Mouse (Mus musculus): ENCODE measurements around the gene Timm10.
"Not testable (repeated sequence)": the region's sequence is repeated elsewhere in the genome, so short reads cannot be mapped to it uniquely, and the experiment has no call there.

Gene Timm10

DNA sequence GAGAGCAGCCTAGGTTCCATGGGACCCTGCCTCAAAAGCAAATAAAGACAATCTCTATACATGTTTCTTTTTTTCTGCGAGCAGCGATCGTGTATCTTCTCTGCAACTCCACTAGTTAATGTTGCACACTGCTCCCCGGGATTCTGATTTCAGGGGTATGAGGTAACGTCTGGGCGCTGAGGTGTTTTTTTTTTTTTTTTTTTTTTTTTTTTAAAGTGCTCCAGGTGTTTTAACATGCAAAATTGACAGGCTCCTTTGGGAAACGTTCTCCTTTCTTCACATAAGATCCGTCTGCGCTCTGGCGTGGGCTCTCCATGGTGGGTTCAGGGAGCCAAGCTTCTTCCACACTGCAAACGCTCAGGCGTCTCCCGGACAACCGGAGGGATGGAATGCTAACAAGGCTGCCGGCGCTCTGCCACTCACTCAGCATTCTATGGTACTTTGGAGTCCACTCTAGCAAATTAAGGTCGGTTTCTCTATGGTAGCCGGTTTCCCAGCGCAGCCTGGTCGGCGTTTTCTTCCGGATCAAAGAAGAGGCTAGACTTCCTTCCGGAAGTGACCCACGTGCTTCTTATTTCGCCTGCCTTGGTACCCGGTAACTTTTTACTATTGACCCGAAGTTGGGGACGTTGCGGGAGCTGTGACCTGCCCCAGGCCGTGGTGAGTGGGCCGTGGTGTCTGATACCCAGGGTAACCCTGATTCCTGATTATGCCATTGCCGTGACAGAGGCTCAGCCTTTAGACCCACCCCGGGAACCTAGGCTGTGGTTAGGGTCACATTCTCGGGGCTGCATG lies at the start of gene Timm10:
Gene Timm10, plus strand, starts transcription at position 510 of the 795 bp plus-strand sequence.
- peak; percentile 95 for DNase-seq

GRCm38 (mm10) chr2:84777706-84778105 lies 49.1 kb upstream of the Timm10 start:
- DNase-seq: no peak

DNA sequence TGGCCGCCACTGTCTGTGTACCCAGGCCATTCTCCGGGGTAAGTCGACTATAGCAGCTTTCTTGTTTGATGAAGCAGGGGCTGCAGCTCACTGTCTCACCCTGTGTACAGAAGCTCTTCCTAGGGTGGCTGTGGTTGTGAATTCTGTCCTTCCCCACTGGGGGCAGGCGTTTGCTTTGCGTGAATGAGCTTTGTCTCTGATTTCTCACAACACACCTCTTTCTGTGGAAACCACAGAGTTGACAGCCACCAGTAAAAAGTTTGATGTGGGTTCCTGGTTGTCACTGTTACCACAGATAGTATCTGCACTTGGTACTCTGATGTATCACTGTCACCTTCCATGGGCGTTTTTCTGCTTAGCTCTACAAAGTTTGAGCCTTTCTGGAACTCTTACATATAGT lies 47.6 kb upstream of the Timm10 start:
- DNase-seq: no peak

DNA sequence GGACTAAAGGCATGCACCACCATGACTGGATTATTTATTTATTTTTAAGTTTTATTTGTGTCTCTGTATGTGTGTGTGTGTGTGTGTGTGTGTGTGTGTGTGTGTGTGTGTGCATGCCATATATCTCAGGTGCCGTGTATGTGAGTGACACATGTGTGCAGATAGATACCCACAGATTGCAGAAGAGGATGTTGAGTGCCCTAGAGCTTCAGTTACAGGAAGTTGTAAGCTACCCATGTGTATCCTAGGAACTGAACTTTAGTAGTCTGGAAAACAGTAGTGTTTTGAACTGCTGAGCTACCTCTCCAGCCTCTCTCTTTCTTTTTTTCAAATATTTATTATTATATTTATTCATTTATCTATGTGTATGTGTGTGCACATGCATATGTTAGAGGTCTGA lies 43.5 kb upstream of the Timm10 start:
- DNase-seq: no peak

DNA sequence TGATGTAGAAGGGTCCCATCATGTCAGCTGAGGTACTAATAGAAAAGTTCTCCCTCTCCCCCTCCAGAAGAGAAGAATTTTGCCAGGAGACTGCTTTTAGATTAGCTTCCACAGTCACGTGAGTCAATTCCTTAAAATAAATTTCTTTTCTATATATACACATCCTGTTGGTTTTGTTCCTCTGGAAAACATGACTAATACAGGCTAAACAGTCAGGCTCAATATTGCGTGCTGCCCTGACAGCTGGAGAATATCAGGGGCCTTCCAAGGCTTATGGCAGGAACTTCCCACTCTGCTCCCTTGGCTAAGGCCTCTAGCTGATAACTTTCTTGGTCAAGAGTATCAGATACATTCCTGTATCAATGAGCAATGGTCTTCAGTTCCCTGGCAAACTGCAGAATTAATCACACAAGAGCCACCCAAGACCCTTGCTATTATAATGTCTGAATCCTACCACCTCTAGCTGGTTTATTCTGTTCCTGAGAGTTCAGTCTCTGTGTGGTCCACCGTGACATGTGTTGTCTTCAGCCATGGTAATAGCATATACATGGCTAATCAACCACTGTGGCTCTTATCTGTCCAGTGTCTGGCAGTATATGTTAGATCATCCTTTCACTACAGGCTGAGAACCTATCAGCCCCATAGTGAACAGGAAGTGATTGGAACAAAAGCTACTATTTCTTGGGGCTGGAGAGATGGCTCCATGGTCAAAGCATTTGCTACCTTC lies 42.8 kb upstream of the Timm10 start:
- no peak for DNase-seq

GRCm38 (mm10) chr2:84788316-84788715 lies 38.5 kb upstream of the Timm10 start:
- DNase-seq: no peak

- no peak for DNase-seq
These were observed 36.4 kb upstream of the Timm10 start for GRCm38 (mm10) chr2:84790418-84790817.

GRCm38 (mm10) chr2:84792516-84792915 lies 34.3 kb upstream of the Timm10 start:
- DNase-seq: no peak

- no peak for DNase-seq
These were observed 33.6 kb upstream of the Timm10 start for GRCm38 (mm10) chr2:84793154-84793553.

DNA sequence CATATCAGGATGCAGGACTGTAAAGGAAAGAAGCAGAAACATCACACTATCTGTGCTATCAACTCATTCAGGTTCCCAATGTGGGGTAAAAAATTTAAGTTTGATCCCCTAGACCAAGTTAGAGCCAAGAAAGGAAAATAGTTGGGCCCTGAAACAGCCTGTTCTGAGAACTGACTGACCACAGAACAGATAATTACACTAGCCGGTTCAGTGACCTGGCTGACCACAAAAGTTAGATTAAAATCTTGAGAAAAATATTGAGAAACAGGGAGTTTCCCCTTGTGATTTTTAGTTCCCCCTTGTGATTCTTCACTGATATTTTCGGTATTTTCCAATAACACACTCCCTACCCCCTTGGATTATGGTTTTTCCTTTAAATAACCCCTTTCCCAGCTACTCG lies 32.9 kb upstream of the Timm10 start:
- no peak for DNase-seq

DNA sequence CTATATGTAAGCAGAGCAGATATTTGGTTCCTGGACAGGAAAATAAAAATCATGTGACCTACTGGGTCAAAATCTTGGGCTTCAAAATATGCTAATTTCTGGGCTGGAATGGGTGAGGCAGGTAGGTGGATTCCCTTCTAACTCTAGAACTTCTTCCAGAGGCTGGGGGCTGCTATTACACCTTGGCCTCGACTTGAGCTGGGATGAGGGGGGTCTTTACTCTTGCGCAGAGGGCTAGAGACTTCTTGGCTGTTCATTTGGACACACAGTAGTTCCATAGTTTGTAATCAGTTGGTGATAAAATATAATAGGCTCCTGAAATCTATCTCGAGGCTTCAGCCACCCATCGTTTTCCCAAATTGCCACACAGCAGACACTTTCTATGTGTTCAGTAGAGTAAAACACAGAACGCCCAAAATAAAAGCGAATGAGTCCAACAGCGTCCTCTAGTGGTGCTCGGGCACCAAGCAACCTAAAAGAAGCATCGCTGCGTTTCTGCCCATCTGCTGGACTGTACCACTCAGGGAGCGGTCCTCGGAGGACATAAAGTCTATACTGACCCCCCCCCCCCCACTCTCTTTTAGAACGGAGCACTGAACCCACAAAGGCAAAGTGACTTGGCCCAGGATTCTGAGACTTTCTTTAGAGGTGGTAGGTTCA lies 28.8 kb upstream of the Timm10 start:
- DNase-seq: peak; percentile 92

DNA sequence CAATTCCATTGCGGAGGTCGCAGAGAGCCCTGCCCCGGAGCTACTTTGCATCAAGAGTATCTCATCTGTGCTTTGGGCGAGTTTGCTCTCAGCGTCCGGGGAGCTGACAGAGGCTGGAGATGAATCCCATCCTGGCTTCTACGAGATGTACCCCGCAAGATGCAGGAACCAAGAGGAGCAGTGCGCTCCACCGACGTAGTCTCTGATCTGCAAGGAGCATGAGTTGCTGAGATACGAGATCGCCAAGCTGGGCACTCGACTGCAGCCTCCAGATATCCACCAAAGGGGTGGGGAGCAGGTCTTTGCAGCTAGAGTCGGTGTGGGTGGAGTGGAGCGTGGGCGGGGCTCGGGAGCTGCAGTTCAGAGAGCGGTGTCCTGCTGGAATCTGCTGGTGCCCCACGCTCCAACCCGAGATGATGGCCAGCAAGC lies 28.3 kb upstream of the Timm10 start, which contains the start of gene Ube2l6:
Gene Ube2l6, plus strand, starts transcription at position 336 of the 429 bp plus-strand sequence.
- peak; percentile 72 for DNase-seq

GRCm38 (mm10) chr2:84799041-84799561 lies 27.7 kb upstream of the Timm10 start:
- DNase-seq: peak; percentile 84

GRCm38 (mm10) chr2:84800304-84800703 lies 26.5 kb upstream of the Timm10 start:
- DNase-seq: no peak

- not testable (repeated sequence) for DNase-seq
These were observed 25.6 kb upstream of the Timm10 start for GRCm38 (mm10) chr2:84801223-84801622.

- no peak for DNase-seq
These were observed 22.8 kb upstream of the Timm10 start for GRCm38 (mm10) chr2:84803963-84804362.

GRCm38 (mm10) chr2:84806546-84806945 lies 20.3 kb upstream of the Timm10 start:
- no peak for DNase-seq

GRCm38 (mm10) chr2:84809330-84809729 lies 17.5 kb upstream of the Timm10 start:
- DNase-seq: no peak

GRCm38 (mm10) chr2:84810526-84810885 lies 16.3 kb upstream of the Timm10 start:
- no peak for DNase-seq

DNA sequence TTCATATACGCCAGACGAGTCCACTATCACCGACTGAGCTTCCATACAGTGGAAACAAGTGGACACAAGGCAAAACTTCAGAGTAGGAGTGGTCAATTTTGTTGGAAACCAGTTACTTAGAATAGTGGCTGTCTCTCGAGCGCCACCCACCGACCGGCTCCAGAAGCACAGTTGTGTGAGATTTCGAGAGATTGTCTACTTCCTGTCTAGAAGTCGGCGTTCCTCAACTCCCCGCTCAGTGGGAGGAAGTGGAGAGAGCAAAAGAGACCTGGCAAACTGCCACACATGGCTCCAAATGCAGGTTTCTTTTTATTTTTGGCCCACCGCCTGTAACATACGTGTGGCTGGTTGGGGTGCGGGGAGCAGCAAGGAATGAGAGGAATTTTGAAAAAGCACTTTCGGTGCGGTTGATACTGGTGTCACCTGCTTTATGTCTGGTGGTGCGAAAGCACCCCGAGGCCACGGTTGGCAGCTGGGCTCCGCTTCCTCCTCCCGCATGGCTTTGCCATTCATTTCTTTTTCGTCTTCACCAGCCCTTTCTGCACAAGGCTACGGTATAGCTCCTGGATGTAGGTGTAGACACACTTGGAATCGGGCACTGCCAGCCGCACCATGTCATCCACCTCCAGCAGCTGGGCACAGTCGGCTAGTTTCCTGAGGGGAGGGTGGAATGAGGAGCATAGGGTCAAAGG lies 15.8 kb upstream of the Timm10 start:
- DNase-seq: peak; percentile 87

GRCm38 (mm10) chr2:84811880-84812279 lies 14.9 kb upstream of the Timm10 start:
- DNase-seq: no peak

DNA sequence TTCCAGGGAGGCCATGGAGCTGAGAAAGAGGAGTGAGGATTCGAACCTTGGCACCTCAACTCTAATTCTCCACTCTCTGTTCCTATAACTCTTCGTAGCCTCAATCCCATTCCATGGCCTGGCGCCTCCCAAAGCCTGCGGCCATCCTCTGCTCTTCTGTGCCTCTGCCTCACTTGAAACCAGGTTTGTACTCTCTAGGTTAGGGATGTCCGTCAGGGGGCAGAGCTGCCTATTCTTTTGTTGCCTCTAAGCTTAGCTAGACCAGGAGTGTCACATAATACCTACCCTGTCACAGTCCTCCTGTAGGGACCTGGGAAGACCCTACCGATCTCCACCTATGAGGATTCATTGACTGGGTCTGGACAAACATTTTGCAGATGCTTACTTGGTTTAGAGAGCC lies 14.1 kb upstream of the Timm10 start:
- no peak for DNase-seq

DNA sequence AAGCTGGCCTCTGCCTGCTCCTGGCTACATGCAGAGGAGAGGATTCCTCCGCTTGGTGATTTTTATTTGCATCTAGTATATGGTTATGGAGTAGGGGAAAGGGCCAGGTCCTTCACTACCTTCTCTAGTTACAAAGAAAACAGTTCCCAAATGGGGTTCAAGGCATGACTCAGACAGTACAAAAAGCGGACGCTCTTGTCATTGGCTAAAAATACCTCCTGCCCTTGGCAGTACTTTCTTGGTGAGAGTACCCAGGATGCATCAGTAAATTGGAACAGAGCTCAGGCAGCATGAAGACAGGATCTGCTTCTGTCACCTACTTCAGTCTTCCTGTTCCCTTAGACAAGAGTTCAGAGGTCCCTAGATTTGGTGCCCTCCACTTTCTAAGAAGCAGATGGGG lies 6.9 kb upstream of the Timm10 start:
- DNase-seq: no peak
